Mouse (Mus musculus) liver, embryonic 13.5 days (tissue): Measurements from ENCODE around the gene Scd2. TPM values are rescaled to one million over a fixed set of nuclear protein-coding genes. Genes with fewer than 3 reads are reported as not detected.
A peak's percentile ranks its signal among the peaks of the same experiment; 100 is the strongest.
"Not testable (repeated sequence)": the region's sequence is repeated elsewhere in the genome, so short reads cannot be mapped to it uniquely, and the experiment has no call there.

Experiments used
- ATAC-seq: fragments of 200-750 bp; cut with Nextera tagmentation; 2 replicates; pipeline ENCODE4 v1.8.0; 2017; ENCODE audit warnings: low read depth, mild to moderate bottlenecking, moderate number of reproducible peaks, moderate library complexity
- DNase-seq: peaks from one replicate; pipeline ENCODE4 v3.0.0; 2022
- H3K27ac ChIP-seq: fragments of 300-500 bp; sonication (generic); 2 replicates; pipeline ENCODE4 v1.5.1; 2015; ENCODE audit warnings: moderate library complexity, mild to moderate bottlenecking, inconsistent platforms
- H3K27me3 ChIP-seq: fragments of 300-500 bp; sonication (generic); 2 replicates; pipeline ENCODE4 v1.6.1; 2015; ENCODE audit warnings: mild to moderate bottlenecking, inconsistent platforms
- H3K36me3 ChIP-seq: fragments of 300-500 bp; sonication (generic); 2 replicates; pipeline ENCODE4 v1.6.1; 2015; ENCODE audit warnings: mild to moderate bottlenecking, inconsistent platforms
- H3K4me1 ChIP-seq: fragments of 300-500 bp; sonication (generic); replicated peaks from 2 replicates; pipeline ENCODE4 v1.6.1; 2015; ENCODE audit warnings: inconsistent platforms
- H3K4me2 ChIP-seq: fragments of 300-500 bp; sonication (generic); 2 replicates; pipeline ENCODE4 v1.6.1; 2015; ENCODE audit warnings: inconsistent platforms, mild to moderate bottlenecking, moderate library complexity
- H3K4me3 ChIP-seq: fragments of 300-500 bp; sonication (generic); replicated peaks from 2 replicates; pipeline ENCODE4 v1.5.1; 2015; ENCODE audit warnings: mild to moderate bottlenecking, inconsistent platforms
- H3K9ac ChIP-seq: fragments of 300-500 bp; sonication (generic); 2 replicates; pipeline ENCODE4 v1.6.1; 2015; ENCODE audit warnings: mild to moderate bottlenecking, inconsistent platforms
- H3K9me3 ChIP-seq: fragments of 300-500 bp; sonication (generic); replicated peaks from 2 replicates; pipeline ENCODE4 v1.6.1; 2016; ENCODE audit warnings: inconsistent platforms
- WGBS: fragments of 180-500 bp; shearing (Covaris S2); methylation state at CpG from one replicate; pipeline ENCODE4 v1.1.7; 2015; ENCODE audit not compliant: insufficient replicate concordance; 5-methylcytosine and 5-hydroxymethylcytosine counted together
- polyA plus RNA-seq: library from polyadenylated mRNA; unstranded; fragments of >200 nt; fragmentation: Nextera tagmentation; extraction: Ambion mirVana; gene quantifications from 2 replicates; pipeline ENCODE4 v1.2.1, GENCODE M21; 2015

Gene Scd2
- polyA plus RNA-seq, 1 experiment from 2014 or later: 73.7 TPM

- DNase-seq (no peak), ATAC-seq (peak; percentile 45)
- Histone ChIP-seq H3K4me2 (peak overlapping the region; percentile 74), H3K27ac (peak overlapping the region; percentile 63), H3K36me3 (no peaks in the 10 kb centered on the region), H3K4me3 (peak overlapping the region; percentile 55), H3K9ac (peak overlapping the region; percentile 47), H3K4me1 (peaks cover 37% of the 10 kb centered on the region), H3K27me3 (no peaks in the 10 kb centered on the region), H3K9me3 (no peaks in the 10 kb centered on the region)
- 2% methylated on average over 11 of the region's 11 CpGs for WGBS
Observed at GRCm38 (mm10) chr19:44314871-44315414, 21.5 kb downstream of the Scd2 start.

DNA sequence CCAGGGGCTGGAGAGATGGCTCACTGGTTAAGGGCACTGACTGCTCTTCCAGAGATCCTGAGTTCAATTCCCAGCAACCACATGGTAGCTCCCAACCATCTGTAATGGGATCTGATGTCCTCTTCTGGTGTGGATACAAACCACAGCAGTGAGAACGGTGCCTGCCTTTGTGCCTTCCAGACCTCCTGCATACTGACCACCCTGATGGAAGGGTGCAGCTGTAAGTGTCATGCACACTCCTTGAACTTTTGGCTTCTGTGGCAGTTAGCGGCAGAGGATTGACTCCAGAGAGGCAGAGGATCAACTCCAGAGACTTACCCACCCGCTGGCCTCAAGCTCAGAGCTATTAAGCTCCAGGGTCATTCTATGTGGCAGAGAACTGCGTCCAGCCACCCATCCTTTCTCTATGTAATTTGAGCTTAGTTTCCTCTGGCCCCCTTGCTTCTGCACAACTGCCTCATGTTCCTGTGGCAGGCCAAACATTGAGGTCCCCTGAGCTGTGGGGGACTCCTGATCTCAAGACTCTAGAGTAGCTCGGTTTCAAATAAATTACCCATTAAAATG is 23.4 kb downstream of the Scd2 start:
- no peak overlapping the region for H3K27ac ChIP-seq
- H3K4me2 ChIP-seq: no peak overlapping the region
- 58% methylated on average over 5 of the region's 5 CpGs for WGBS
- no peak overlapping the region for H3K4me3 ChIP-seq
- no peak for ATAC-seq
- no peaks in the 10 kb centered on the region for H3K9me3 ChIP-seq
- no peaks in the 10 kb centered on the region for H3K36me3 ChIP-seq
- H3K9ac ChIP-seq: no peak overlapping the region
- DNase-seq: no peak
- H3K27me3 ChIP-seq: no peaks in the 10 kb centered on the region
- H3K4me1 ChIP-seq: peaks cover 24% of the 10 kb centered on the region

GRCm38 (mm10) chr19:44317391-44317790 is 23.9 kb downstream of the Scd2 start:
- peaks cover 19% of the 10 kb centered on the region for H3K4me1 ChIP-seq
- no peak overlapping the region for H3K4me2 ChIP-seq
- DNase-seq: no peak
- H3K27me3 ChIP-seq: no peaks in the 10 kb centered on the region
- H3K4me3 ChIP-seq: no peak overlapping the region
- H3K27ac ChIP-seq: no peak overlapping the region
- ATAC-seq: no peak
- no peaks in the 10 kb centered on the region for H3K36me3 ChIP-seq
- no peaks in the 10 kb centered on the region for H3K9me3 ChIP-seq
- no peak overlapping the region for H3K9ac ChIP-seq
- 58% methylated on average over 5 of the region's 5 CpGs for WGBS

- no peaks in the 10 kb centered on the region for H3K36me3 ChIP-seq
- no peak overlapping the region for H3K4me3 ChIP-seq
- no peaks in the 10 kb centered on the region for H3K27me3 ChIP-seq
- DNase-seq (no peak), ATAC-seq (no peak)
- H3K9me3 ChIP-seq: no peaks in the 10 kb centered on the region
- H3K4me2 ChIP-seq: no peak overlapping the region
- no peak overlapping the region for H3K9ac ChIP-seq
- H3K4me1 ChIP-seq: peaks cover 19% of the 10 kb centered on the region
- no peak overlapping the region for H3K27ac ChIP-seq
Observed at GRCm38 (mm10) chr19:44318545-44318944, 25.1 kb downstream of the Scd2 start.

GRCm38 (mm10) chr19:44320316-44320715 is 26.8 kb downstream of the Scd2 start:
- H3K27me3 ChIP-seq: no peaks in the 10 kb centered on the region
- H3K27ac ChIP-seq: no peak overlapping the region
- H3K4me2 ChIP-seq: no peak overlapping the region
- no peak for ATAC-seq
- WGBS: 67% methylated on average over 3 of the region's 3 CpGs
- H3K36me3 ChIP-seq: no peaks in the 10 kb centered on the region
- no peaks in the 10 kb centered on the region for H3K9me3 ChIP-seq
- H3K4me3 ChIP-seq: no peak overlapping the region
- H3K9ac ChIP-seq: no peak overlapping the region
- no peak for DNase-seq
- H3K4me1 ChIP-seq: peaks cover 3% of the 10 kb centered on the region

DNA sequence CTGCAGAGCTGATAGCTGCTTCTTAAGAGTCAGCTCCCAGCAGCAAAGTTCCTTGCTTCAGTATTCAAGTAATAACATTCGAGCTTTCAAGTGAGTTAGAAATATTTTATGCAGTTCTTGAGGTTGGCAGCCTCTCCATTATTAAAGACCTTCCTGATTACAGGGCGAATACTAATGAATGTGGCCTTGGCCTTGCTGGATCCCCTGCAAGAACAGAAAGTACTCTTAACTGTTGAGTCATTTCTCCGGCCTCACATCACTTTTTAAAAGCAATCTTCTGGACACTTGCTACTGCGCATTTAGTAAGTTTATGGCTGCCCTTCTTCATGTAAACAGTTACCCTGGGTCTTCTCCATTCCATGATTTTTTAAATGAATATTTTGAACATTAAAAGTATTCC is 27.7 kb downstream of the Scd2 start:
- ATAC-seq (no peak), DNase-seq (no peak)
- WGBS: 62% methylated on average over 4 of the region's 4 CpGs

DNA sequence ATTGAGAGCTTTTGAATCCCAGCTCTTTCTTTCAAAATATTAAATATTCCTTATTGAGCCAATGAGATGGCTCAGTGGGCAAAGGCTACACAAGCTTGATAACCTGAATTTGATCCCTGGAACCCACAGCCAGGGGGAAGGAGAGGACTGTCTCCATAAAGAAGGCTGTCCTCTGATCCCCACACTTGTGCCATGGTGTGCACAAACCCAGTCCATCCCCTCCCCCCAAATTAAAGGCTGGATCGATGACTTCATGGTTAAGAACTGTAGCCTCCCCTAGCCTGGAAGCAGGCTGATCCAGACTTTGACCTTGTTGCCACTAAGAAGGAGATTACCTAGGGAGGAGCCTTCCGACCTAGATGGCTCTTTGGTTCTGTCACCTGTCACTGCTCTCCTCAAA is 28.2 kb downstream of the Scd2 start:
- Histone ChIP-seq H3K27ac (no peak overlapping the region), H3K4me3 (no peak overlapping the region), H3K9ac (no peak overlapping the region), H3K4me1 (no peaks in the 10 kb centered on the region), H3K36me3 (no peaks in the 10 kb centered on the region), H3K9me3 (no peaks in the 10 kb centered on the region), H3K27me3 (no peaks in the 10 kb centered on the region), H3K4me2 (no peak overlapping the region)
- DNase-seq (no peak), ATAC-seq (no peak)
- WGBS: 65% methylated on average over 2 of the region's 2 CpGs

More for the DNA sequence above, 27.7 kb downstream of the Scd2 start:
- Histone ChIP-seq H3K36me3 (no peaks in the 10 kb centered on the region), H3K9ac (no peak overlapping the region), H3K4me1 (no peaks in the 10 kb centered on the region), H3K9me3 (no peaks in the 10 kb centered on the region), H3K27ac (no peak overlapping the region), H3K4me2 (no peak overlapping the region), H3K4me3 (no peak overlapping the region), H3K27me3 (no peaks in the 10 kb centered on the region)

- 63% methylated on average over 2 of the region's 2 CpGs for WGBS
- Histone ChIP-seq H3K27me3 (0 out of 2 replicates have a peak, but pooled peaks cover 3% of the 10 kb centered on the region), H3K4me3 (no peak overlapping the region), H3K9me3 (no peaks in the 10 kb centered on the region; the same call in 1 of the 2 replicates), H3K27ac (no peak overlapping the region), H3K9ac (no peak overlapping the region), H3K4me1 (no peaks in the 10 kb centered on the region), H3K36me3 (no peaks in the 10 kb centered on the region), H3K4me2 (no peak overlapping the region)
- no peak for ATAC-seq
- no peak for DNase-seq
Observed at GRCm38 (mm10) chr19:44329566-44329965, 36.1 kb downstream of the Scd2 start.

GRCm38 (mm10) chr19:44331128-44331527 is 37.7 kb downstream of the Scd2 start:
- not testable (repeated sequence) for H3K27ac ChIP-seq, H3K36me3 ChIP-seq, H3K4me1 ChIP-seq, H3K4me2 ChIP-seq, ATAC-seq, DNase-seq, H3K4me3 ChIP-seq, H3K9me3 ChIP-seq, H3K9ac ChIP-seq, H3K27me3 ChIP-seq
- 83% methylated on average over 1 of the region's 1 CpGs for WGBS

DNA sequence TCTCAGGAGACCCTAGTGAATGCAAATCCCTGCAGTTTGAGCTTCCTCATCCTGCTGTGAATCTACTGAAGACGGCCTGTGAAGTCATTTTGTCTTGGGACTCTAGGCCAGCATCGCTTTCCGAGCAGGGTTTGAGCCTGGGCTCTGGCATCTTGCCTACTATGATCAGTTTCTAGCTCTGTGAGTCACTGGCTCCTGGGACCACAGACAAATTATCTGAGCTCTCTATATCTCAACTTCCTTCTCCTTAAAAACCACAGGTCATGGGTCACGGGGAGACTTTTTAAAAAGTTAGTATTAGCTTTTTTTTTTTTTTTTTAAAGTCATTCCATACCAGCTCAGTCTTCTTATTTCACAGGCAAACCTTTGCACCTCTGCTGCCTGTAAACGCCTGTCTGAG is 38.4 kb downstream of the Scd2 start:
- WGBS: 50% methylated on average over 5 of the region's 5 CpGs
- no peaks in the 10 kb centered on the region for H3K4me1 ChIP-seq
- H3K9me3 ChIP-seq: no peaks in the 10 kb centered on the region; the same call in 1 of the 2 replicates
- H3K9ac ChIP-seq: no peak overlapping the region
- no peak overlapping the region for H3K4me2 ChIP-seq
- no peak overlapping the region for H3K27ac ChIP-seq
- H3K27me3 ChIP-seq: 0 out of 2 replicates have a peak, but pooled peaks cover 6% of the 10 kb centered on the region
- H3K36me3 ChIP-seq: no peaks in the 10 kb centered on the region
- no peak overlapping the region for H3K4me3 ChIP-seq
- ATAC-seq: no peak
- DNase-seq: no peak

- H3K9ac ChIP-seq: no peak overlapping the region
Observed at GRCm38 (mm10) chr19:44332326-44332725, 38.9 kb downstream of the Scd2 start.

More at GRCm38 (mm10) chr19:44332326-44332725, 38.9 kb downstream of the Scd2 start:
- DNase-seq (no peak), ATAC-seq (no peak)
- Histone ChIP-seq H3K27ac (no peak overlapping the region), H3K4me3 (no peak overlapping the region), H3K4me1 (no peaks in the 10 kb centered on the region), H3K4me2 (no peak overlapping the region), H3K27me3 (0 out of 2 replicates have a peak, but pooled peaks cover 6% of the 10 kb centered on the region), H3K9me3 (no peaks in the 10 kb centered on the region; the same call in 1 of the 2 replicates), H3K36me3 (no peaks in the 10 kb centered on the region)
- 54% methylated on average over 8 of the region's 8 CpGs for WGBS
